Mouse (Mus musculus): ENCODE results near the gene Mrpl24. TPM values are rescaled to one million over a fixed set of nuclear protein-coding genes. Genes with fewer than 3 reads are reported as not detected.
A peak's percentile ranks its signal among the peaks of the same experiment; 100 is the strongest.

Mrpl24 gene
- polyA plus RNA-seq, 1 experiment from 2014 or later, result 62.7 TPM

DNA sequence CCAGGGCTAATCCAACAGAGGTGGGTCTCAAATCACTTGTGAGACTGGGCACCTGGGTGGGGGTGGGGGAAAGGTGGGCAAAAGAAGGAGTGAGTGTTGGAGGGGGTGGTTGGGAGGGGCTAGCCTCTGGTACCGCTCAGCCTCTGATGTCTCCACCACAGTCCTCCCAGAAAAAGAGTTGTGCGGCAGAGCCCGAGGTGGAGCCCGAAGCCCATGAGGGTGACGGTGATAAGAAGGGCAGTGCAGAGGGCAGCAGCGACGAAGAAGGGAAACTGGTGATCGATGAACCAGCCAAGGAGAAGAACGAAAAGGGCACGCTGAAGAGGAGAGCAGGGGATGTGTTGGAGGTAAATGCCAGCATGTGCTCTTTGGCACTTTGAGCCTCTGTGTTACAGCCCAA, 5.4 kb upstream of the Mrpl24 start:
- no peaks in the 10 kb centered on the region for H3K27me3 ChIP-seq
- peaks cover 26% of the 10 kb centered on the region for H3K4me1 ChIP-seq
- peaks cover 36% of the 10 kb centered on the region for H3K36me3 ChIP-seq
- no peak overlapping the region for H3K4me3 ChIP-seq
- H3K27ac ChIP-seq (replicated peaks), result no peak overlapping the region
- no peak overlapping the region for H3K9ac ChIP-seq (replicated peaks)
- no peak for ATAC-seq (replicated peaks)
- H3K9me3 ChIP-seq, result no peaks in the 10 kb centered on the region
- WGBS, result 94% methylated on average over 10 of the region's 10 CpGs
- no peak overlapping the region for H3K4me2 ChIP-seq (replicated peaks)

DNA sequence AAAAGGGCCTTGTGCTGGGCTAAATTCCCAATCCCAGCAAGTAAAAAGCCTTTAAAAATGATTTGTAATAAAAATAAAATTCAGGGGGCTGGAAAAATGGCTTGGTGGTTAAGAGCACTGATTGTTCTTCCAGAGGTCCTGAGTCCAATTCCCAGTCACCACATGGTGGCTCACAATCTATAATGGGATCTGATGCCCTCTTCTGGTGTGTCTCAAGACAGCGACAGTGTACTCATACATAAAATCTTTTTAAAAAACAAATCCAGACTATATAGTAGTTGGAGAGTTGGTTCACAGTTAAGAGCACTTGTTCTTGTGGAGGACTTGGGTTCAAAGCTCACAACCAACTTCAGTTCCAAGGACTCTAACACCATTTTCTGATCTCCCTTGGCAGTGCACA, 2.3 kb upstream of the Mrpl24 start:
- Histone ChIP-seq H3K36me3 (peaks cover 39% of the 10 kb centered on the region), H3K9ac (replicated peaks) (no peak overlapping the region), H3K4me3 (no peak overlapping the region), H3K4me1 (peaks cover 16% of the 10 kb centered on the region), H3K9me3 (no peaks in the 10 kb centered on the region), H3K4me2 (replicated peaks) (no peak overlapping the region), H3K27me3 (no peaks in the 10 kb centered on the region), H3K27ac (replicated peaks) (no peak overlapping the region)
- ATAC-seq (replicated peaks), result no peak
- WGBS, result 89% methylated on average over 1 of the region's 1 CpGs

DNA sequence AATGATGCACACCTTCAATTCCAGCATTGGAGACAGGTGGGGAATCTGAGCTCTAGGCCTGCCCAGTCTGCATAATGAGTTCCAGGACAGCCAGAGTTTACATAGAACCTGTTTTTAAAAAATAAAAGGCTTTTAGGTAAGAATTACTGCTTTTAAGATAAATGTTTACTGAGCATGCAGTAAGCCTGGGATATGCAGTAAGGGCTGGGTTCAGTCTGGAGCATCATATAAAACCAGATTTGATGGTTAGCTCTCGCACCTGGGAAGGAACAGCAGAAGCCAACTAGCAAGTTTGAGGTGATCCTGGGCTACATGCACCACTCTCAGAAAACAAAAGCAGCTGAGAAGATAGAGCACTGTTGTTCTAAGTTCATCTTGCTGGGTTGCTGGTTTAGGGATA, 755 bp upstream of the Mrpl24 start:
- ATAC-seq (replicated peaks), result peak; percentile 5; the same call in 1 of the 2 replicates
- no peaks in the 10 kb centered on the region for H3K9me3 ChIP-seq
- peak overlapping the region; percentile 6; the same call in 1 of the 2 replicates for H3K27ac ChIP-seq (replicated peaks)
- H3K9ac ChIP-seq (replicated peaks), result no peak overlapping the region
- H3K4me2 ChIP-seq (replicated peaks), result no peak overlapping the region
- peaks cover 51% of the 10 kb centered on the region for H3K36me3 ChIP-seq
- no peak overlapping the region for H3K4me3 ChIP-seq
- peaks cover 16% of the 10 kb centered on the region for H3K4me1 ChIP-seq
- 98% methylated on average over 1 of the region's 1 CpGs for WGBS
- H3K27me3 ChIP-seq, result no peaks in the 10 kb centered on the region

DNA sequence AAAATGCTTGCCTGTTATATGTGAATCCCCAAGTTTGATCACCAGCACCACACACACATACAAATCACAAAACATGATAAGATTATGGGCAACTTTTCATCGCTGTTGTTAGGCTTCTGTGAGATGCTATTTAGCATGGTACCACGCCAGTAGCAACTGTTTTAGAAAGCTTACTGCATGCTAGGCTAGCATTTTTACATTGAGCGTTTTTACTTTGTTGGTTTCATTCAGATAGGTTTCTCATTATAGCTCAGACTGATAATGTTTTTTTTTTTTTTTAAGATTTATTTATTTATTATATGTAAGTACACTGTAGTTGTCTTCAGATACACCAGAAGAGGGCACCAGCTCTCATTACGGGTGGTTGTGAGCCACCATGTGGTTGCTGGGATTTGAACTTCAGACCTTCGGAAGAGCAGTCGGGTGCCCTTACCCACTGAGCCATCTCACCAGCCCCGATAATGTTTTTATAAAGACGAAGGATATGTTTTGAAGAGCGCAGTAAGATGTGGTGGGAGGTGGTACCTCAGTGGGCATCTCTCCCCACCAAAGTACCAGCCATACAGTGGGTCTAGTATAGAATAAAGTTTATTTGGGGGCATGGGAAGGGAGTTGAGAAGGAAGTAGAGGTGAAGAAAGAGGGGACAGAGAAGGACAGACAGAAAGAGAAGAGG, 1.1 kb downstream of the Mrpl24 start:
- no peak for ATAC-seq (replicated peaks)
- Histone ChIP-seq H3K4me1 (peaks cover 16% of the 10 kb centered on the region), H3K4me2 (replicated peaks) (peak overlapping the region; percentile 89), H3K9me3 (no peaks in the 10 kb centered on the region), H3K27ac (replicated peaks) (no peak overlapping the region), H3K4me3 (peak overlapping the region; percentile 77), H3K36me3 (peaks cover 51% of the 10 kb centered on the region), H3K9ac (replicated peaks) (peak overlapping the region; percentile 74; the same call in 1 of the 2 replicates), H3K27me3 (no peaks in the 10 kb centered on the region)
- 63% methylated on average over 9 of the region's 9 CpGs for WGBS

DNA sequence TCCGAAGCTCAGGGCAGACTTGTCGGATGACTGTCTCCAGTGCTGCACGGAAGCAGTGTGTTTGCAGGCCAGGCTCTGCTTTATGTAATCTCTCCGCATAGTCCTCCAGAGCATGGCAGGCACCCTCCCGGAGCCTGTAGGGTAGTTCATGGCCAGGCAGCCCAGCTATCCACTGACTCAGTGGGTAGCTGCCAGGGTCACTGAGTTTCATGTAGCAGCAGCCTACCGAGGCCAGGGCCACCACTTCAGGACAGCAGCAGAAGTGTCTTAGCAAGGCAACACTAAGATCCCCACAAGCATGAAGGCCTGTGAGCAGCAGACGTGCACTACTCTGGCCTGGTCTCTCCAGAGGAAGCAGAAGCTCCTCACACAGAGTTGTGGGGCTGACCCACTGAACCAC, 5.7 kb downstream of the Mrpl24 start:
- Histone ChIP-seq H3K4me2 (replicated peaks) (no peak overlapping the region), H3K4me3 (no peak overlapping the region), H3K4me1 (peaks cover 20% of the 10 kb centered on the region), H3K27ac (replicated peaks) (no peak overlapping the region), H3K9ac (replicated peaks) (no peak overlapping the region), H3K36me3 (peaks cover 55% of the 10 kb centered on the region), H3K9me3 (no peaks in the 10 kb centered on the region), H3K27me3 (no peaks in the 10 kb centered on the region)
- WGBS, result 90% methylated on average over 7 of the region's 7 CpGs
- ATAC-seq (replicated peaks), result no peak

DNA sequence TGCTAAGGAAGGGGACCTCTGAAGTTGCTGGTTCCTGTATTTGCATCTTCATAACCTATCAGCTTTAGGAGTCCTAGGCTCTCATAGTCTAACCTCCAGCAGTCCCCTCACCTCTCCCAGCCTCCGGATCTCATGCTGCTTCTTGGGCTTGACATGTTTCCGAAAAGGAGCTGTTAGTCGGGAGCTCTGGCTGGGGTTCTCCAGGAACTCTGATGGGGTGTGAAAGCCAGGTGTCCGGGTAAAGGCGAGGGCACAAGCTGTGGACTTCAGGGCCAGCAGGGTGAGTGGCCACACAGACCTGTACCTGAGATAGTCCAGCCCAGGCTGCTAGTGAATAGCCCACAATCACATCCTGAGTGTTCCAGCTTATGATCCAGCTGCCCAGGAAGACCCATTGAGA, 8.1 kb downstream of the Mrpl24 start:
- no peak overlapping the region for H3K4me3 ChIP-seq
- H3K9ac ChIP-seq (replicated peaks), result no peak overlapping the region
- no peaks in the 10 kb centered on the region for H3K27me3 ChIP-seq
- H3K4me2 ChIP-seq (replicated peaks), result no peak overlapping the region
- peaks cover 29% of the 10 kb centered on the region for H3K4me1 ChIP-seq
- no peak for ATAC-seq (replicated peaks)
- H3K36me3 ChIP-seq, result peaks cover 54% of the 10 kb centered on the region
- H3K27ac ChIP-seq (replicated peaks), result no peak overlapping the region
- WGBS, result 87% methylated on average over 5 of the region's 5 CpGs
- H3K9me3 ChIP-seq, result no peaks in the 10 kb centered on the region

DNA sequence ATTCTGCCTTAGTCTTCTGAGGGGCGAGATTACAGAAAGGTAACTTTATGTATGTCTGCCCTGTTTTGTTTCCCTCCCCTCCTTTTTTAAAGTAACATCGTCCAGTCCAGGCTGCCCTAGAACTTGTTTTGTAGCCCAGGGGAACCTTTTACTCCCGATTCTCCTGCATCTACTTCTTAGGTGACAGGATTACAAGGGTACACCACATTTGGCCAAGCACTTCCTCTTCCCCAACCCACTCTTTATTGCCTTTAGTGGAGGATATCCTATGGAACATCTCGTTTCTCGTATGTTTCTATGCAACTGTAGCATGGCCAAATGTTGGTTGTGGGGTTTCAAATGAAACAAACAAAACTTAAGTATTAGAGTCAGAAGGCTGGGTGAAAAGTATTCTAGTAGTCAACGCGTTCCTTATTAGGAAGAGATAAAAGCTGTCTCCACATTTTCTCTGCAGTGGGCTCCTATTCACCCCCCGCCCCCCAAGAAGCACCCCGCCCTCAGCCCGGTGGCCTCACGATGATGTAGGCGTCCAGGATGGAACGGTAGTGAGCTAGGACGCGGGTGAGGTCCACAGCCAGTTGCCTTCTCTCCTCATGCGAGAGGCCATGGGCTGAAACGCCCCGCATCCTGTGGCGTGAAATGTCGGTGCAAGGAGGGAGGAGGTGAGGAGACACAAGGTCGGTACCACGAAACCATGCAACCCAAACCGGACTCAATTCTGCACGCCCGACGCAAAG, 10.2 kb downstream of the Mrpl24 start:
- Histone ChIP-seq H3K27ac (replicated peaks) (peak overlapping the region; percentile 79), H3K27me3 (no peaks in the 10 kb centered on the region), H3K9me3 (no peaks in the 10 kb centered on the region), H3K9ac (replicated peaks) (peak overlapping the region; percentile 75), H3K4me2 (replicated peaks) (peak overlapping the region; percentile 80), H3K36me3 (peaks cover 49% of the 10 kb centered on the region), H3K4me1 (peaks cover 43% of the 10 kb centered on the region), H3K4me3 (peak overlapping the region; percentile 70)
- ATAC-seq (replicated peaks), result peak; percentile 70
- 8% methylated on average over 26 of the region's 26 CpGs for WGBS

DNA sequence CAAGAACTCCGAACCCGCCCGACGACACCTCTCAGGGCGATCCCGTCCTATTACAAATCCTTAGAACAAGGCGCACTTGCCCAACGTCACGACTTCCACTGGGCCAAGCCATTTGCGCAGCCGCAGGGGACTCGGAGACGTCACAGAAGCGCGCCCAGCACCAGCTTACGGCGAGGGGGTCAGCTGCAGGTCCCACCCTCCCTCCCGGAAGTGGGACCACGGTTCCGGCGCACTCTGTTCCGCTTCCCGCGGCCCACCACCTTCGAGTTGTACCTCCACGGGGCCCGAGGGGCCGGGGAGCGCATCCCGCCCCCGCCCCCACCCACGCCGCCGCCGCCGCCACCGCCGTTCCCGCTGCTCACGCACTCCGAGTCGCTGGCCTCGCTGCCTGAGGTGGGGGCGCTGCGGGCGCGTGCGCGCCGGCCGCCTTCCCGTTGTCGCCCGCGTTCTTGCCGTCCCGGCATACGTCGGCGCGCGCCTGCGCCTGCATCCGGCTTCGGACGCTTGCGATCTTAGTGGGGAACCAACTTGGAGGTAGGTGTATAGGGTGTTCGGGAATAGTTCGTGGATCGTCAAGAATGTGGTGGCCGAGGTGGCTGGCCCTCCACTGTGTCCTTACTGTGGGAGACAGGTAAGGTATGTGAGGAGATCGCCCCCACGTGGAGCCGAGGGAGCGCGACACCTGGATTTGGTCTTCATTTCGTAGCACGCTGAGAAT, 10.9 kb downstream of the Mrpl24 start, which contains the start of the genes Isg20l2 and Rrnad1:
Gene Isg20l2, plus strand, starts transcription at position 237 of the 718 bp plus-strand sequence.
Gene Rrnad1, minus strand, starts transcription at position 640 of the 718 bp plus-strand sequence.
- Histone ChIP-seq H3K36me3 (peaks cover 45% of the 10 kb centered on the region), H3K4me3 (peak within 1 kb of the TSS; percentile 70), H3K27ac (replicated peaks) (peak within 1 kb of the TSS; percentile 83), H3K9ac (replicated peaks) (peak within 1 kb of the TSS; percentile 75), H3K27me3 (no peaks in the 10 kb centered on the region), H3K9me3 (no peaks in the 10 kb centered on the region), H3K4me2 (replicated peaks) (peak within 1 kb of the TSS; percentile 80), H3K4me1 (peaks cover 46% of the 10 kb centered on the region)
- ATAC-seq (replicated peaks), result peak; percentile 98
- WGBS, result 0% methylated on average over 75 of the region's 78 CpGs

DNA sequence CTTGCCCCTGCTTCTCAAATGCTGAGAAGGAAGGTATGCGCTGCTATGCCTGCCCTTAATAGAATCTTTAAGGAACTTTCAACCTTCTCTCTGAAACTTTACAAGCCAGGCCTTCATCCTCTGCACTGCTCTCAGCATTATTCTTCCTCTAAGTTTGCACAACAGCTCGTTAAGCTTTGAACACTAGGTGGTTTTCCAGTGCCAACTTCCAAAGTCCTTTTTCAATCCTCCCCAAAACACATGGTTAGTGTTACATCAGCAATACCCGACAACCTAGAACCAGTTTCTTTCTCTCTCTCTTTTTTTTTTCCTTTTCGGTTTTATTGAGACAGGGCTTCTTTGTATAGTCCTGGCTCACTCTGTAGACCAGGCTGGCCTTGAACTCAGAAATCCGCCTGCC, 14.7 kb downstream of the Mrpl24 start:
- H3K36me3 ChIP-seq, result peaks cover 45% of the 10 kb centered on the region

DNA sequence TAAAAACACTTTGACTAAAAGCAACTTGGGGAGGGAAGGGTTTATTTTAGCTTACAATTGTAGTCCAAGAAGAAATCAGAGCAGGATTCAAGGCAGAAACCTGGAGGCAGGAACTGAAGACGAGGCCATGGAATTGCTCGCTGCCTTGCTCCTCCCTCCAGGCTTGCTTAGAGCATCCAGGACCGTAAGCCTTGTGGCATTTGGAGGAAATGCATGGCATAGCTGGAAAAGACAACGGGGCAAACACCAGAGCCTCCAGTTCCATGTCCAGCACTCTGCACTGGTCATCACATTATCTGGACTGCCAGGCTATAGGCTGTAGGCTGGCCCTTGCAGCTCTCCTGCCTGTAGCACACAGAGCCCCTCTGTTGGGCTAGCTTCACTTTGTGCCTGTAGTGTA, 15.2 kb downstream of the Mrpl24 start:
- H3K4me1 ChIP-seq, result peaks cover 46% of the 10 kb centered on the region
- no peak overlapping the region for H3K4me2 ChIP-seq (replicated peaks)
- H3K9me3 ChIP-seq, result no peaks in the 10 kb centered on the region
- H3K9ac ChIP-seq (replicated peaks), result no peak overlapping the region
- H3K4me3 ChIP-seq, result no peak overlapping the region
- 69% methylated on average over 4 of the region's 4 CpGs for WGBS
- ATAC-seq (replicated peaks), result no peak
- peaks cover 50% of the 10 kb centered on the region for H3K36me3 ChIP-seq
- H3K27me3 ChIP-seq, result no peaks in the 10 kb centered on the region
- H3K27ac ChIP-seq (replicated peaks), result no peak overlapping the region

More for the DNA sequence above, 14.7 kb downstream of the Mrpl24 start:
- H3K4me1 ChIP-seq, result peaks cover 51% of the 10 kb centered on the region
- H3K4me3 ChIP-seq, result no peak overlapping the region
- 61% methylated on average over 5 of the region's 5 CpGs for WGBS
- H3K27ac ChIP-seq (replicated peaks), result no peak overlapping the region
- ATAC-seq (replicated peaks), result no peak
- H3K9me3 ChIP-seq, result no peaks in the 10 kb centered on the region
- H3K4me2 ChIP-seq (replicated peaks), result no peak overlapping the region
- H3K9ac ChIP-seq (replicated peaks), result no peak overlapping the region
- H3K27me3 ChIP-seq, result no peaks in the 10 kb centered on the region

DNA sequence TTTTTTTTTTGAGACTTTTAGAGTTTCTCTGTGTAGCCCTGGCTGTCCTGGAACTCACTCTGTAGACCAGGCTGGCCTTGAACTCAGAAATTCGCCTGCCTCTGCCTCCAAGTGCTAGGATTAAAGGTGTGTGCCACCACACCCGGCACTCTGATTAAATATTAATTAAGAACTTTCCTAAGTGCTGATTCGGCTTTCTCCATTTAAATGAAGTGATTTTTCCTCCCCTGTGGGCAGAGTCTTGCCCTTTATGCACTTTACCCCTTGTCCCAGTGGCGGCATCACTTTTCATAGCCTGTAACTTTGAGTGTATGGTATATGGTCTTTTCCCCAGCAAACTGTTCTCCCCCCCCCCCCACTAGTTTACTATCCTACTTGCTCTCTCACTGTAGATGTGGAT, 15.9 kb downstream of the Mrpl24 start:
- no peak for ATAC-seq (replicated peaks)
- Histone ChIP-seq H3K9ac (replicated peaks) (no peak overlapping the region), H3K4me3 (no peak overlapping the region), H3K4me2 (replicated peaks) (no peak overlapping the region), H3K27me3 (no peaks in the 10 kb centered on the region), H3K9me3 (no peaks in the 10 kb centered on the region), H3K4me1 (peaks cover 44% of the 10 kb centered on the region), H3K36me3 (peaks cover 57% of the 10 kb centered on the region), H3K27ac (replicated peaks) (no peak overlapping the region)
- WGBS, result 86% methylated on average over 4 of the region's 4 CpGs

DNA sequence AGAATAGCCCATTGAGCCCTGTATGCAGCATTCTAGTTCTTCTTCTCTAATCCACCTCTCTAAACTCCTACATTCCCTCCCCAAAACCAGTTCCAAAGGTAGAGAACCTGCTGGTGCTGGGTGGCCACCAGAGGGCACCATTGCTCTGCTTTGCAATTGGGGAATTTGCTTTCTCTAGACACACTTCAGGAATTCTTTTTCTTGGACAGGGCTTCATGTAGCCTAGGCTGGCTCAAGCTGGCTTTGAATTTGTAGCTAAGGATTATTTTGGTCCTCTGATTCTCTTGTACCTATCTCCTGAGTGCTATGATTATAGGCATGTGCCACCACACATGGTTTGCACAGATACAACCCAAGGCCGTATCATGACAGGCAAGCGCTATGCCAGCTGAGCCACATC, 16.5 kb downstream of the Mrpl24 start:
- WGBS, result 97% methylated on average over 2 of the region's 2 CpGs
- H3K27ac ChIP-seq (replicated peaks), result no peak overlapping the region; the same call in 1 of the 2 replicates
- H3K9me3 ChIP-seq, result no peaks in the 10 kb centered on the region
- H3K9ac ChIP-seq (replicated peaks), result no peak overlapping the region
- H3K36me3 ChIP-seq, result peaks cover 63% of the 10 kb centered on the region
- H3K27me3 ChIP-seq, result no peaks in the 10 kb centered on the region
- H3K4me1 ChIP-seq, result peaks cover 43% of the 10 kb centered on the region
- peak; percentile 75 for ATAC-seq (replicated peaks)
- no peak overlapping the region for H3K4me2 ChIP-seq (replicated peaks)
- no peak overlapping the region for H3K4me3 ChIP-seq
